Mouse (Mus musculus) right cerebral cortex, adult 2 months (tissue): ENCODE data around the gene 4930469K13Rik.

Experiments used
- DNase-seq, 2 experiments: peaks; one replicate each; pipeline ENCODE4 v3.0.0; 2021 to 2022; ENCODE audit warnings: low spot score in 2 of 2

4930469K13Rik gene

DNA sequence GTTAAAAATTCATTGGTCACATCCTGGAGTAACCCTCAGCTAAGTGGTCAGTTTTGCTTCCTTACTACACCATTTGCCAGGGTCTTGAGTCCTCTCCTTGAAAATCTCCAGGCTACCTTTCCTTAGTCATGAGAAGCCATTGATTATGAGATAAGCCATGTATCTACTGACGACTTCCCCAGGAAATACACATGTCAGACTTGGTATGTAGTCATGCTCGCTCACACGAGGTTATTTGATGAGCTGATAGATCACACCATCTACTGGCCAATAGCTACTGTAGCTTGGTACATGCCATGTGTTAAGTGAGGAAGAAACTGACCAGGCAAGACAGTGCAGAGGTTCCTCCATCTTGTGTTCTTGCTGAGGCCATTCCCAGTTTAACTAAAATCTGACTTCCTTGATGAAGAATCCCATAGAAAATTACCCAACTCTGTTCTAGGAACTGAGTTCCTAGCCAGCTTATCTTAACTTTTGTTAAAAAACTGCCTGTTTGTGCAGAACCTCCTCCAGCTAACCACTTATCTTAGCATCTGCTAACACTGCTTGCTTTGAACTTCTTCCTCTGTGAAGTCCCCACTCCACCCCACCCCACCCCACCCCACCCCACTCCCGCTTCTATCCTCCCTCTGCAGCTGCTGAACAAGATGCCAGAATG is 158.8 kb downstream of the 4930469K13Rik start:
- no peak for DNase-seq

DNA sequence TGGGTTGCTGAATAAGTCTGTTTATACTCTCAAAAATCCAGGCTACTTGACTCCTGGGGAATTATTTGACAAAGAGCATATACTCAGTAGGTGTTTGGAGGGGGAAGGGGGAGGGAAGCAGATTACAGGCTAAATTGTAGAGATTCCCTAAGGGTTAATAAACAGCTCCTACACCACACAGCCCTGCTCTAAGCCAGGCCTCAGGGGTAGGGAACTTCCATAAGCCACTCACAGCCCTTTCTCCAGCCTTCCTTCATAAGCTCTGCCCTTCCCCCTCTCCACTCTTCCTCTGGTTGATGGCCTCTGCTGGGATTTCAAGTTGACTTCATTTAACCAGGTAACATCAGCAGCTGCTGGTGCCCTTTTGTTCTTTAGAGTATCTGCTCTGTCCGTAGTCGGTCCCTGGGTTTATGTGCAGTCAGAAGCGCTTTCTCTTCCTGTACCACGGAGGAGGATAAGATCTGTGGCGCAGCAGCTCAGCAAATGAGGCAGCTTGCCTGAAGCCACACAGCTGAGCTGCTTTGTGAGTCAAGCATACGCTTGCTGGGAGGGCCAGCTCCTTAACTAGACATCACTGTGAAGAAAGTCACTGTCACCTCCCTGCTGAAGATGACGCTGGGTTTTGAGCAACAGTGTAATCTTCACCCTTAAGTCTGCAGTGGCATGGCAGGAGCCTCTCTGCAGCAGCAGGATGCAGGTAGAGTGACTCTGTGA is 159.6 kb downstream of the 4930469K13Rik start:
- DNase-seq: peak in 1 of 2 experiments; percentile 19

DNA sequence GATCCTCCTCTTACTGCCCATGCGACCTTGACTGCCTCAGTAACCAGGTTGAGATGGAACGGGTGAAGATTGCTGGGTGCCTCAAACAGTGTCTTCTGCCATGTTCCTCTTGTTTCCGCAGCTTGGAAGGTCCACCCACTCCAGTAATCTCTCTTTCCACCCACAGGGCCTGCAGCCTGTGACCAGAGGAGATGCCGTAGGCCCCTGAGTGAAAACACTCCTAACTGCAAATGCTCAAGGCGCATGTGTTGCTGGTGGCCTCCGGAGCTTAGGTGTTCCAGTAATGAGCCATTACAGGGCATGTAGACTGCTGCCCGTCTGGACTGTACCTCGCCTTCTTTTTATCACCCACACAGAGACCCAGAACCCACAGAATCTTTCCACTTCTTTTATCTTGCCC is 160.7 kb downstream of the 4930469K13Rik start:
- no peak for DNase-seq

DNA sequence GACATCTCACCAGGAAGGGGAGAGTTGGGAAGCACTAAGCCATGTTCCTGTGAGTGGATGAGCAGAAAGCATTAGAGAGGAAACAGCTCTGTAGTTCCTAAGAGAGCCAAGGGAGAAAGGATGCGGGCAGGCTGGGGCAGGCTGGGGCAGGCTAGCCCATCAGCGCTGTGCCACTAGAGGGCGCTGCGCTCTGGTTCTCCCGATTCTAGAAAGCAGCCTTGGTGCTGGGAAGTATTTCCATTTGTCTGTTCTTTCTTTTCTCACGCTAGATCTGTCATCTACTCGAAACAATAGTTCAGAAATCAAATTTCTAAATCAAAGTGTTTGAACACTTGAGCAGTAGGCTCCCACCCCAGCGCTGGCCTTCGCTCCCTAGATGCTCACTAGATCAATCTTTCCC is 164.1 kb downstream of the 4930469K13Rik start:
- no peak for DNase-seq

DNA sequence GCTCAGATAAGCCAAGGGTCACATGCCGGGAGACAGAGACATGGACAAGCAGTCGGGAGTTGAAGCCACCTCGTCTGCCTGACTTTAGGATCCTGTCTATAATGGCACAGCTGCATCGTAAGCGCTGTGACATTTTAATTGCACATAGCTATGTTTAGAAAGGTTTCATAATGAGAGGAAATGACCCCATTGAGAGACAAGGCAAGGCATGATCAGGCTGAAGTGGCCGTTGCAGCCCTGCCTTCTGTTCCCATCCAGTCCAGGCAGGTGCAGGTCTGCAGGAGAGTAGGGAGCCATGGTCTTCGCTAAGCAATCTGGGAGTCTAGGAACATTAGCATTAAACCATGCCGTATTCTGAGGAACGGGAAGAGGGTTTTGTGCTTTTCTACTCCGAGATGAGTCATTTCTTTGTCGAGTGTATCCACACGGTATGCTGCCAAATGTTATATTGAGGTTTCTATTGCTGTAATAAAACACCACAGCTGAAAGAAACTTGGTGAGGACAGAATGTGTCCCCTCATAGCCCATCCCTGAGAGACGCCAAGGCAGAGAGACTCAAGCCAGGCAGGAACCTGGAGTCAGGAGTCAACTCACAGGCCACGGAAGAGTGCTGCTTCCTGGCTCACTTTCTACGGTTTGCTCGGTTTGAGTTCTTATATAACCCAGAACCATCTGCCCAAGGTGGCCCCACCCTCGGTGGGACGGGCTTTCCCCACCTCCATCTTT is 165.8 kb downstream of the 4930469K13Rik start:
- DNase-seq: peak; percentile 27

DNA sequence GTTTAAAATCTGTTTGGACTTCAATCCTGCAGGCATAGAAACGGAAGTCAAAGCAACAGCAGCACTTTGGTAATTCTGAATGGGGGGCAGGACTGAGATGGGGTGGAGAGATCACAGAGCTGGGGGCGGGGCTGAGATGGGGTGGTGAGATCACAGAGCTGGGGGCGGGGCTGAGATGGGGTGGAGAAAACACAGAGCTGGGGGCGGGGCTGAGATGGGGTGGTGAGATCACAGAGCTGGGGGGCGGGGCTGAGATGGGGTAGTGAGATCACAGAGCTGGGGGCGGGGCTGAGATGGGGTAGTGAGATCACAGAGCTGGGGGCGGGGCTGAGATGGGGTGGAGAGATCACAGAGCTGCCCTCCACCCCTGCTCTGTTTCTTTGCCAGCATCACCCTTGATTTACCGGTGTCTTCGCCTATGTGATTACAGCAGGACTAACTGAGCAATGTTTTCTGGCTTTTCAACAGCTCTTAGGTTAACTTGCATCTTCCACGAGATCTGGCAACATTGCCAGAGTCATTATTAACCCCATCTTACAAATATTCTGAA is 166.4 kb downstream of the 4930469K13Rik start:
- no peak for DNase-seq

DNA sequence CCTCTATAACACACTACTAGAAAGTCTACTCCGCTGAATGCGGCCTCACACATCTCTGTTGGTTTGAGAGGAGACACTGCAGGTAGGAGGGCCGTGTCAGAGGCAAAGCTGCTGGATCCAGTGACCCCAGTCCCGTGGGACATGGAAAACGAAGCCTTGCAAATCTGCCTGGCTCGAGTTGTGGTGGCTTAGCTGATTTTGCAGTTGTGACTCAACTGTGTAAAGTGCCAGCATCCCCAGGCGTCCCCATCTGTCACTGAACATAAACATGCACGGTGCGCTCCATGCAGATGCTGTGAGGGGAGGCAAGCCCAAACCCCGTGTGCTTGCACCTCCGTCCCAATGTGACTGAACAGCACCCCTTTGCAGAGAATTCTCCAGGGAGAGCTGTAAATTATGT is 168.9 kb downstream of the 4930469K13Rik start:
- DNase-seq: peak; percentile 29 to 39

DNA sequence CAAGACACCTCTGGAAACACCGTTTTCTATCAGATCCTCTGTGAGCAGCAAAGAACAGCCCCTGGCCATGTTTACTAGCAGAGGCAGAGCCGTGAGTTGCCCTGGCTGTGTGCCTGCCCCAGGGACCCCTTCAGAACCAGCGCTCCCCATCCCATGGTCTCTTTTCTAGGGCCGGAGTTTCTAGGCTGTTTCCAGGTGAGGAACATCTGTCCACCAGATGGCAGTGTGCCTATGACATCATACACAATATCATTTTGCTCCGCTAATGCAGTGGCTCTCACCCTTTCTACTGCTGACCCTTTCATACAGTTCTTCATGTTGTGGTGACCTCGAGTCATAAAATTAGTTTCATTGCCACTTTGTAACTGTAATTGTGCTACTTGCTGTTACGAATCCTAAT is 169.7 kb downstream of the 4930469K13Rik start:
- DNase-seq: peak in 1 of 2 experiments; percentile 28

DNA sequence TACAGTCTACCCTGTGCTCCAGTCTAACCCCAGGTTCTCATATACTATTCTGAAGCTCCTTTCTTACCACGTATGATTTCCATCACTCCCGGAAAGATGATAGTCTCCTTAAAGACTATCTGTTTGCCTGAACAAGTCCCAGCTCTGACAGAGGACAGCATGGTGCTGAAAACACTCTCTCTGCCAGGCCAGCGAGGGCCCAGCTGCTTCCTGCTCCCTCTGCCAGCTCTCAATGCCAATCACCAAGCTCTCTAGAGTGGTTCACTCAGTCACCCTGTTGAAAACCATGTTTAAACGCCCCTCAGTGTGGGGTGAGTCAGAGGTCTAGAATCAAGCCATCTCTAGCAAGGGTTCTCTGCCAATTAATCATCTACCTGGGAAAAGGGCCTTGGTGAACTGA is 170.5 kb downstream of the 4930469K13Rik start:
- no peak for DNase-seq

DNA sequence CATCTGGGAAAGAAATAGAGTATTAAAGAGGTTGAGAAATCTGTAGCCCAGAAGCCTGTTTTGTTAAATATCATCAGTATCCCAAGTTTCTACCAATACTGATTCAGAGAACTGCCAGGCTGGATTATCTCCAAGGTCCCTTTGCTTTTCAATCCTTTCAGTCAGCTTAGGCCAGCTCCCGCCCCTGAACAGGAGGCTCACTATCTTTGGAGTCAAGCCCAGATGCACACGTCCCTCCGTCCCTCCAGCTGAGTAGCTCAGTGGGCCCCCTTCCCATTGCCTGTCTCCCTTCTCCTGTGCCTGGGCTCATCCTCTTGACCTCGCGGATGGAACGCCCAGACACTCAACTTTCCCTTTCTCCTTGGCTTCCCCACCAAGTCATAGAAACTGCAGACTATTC is 171.0 kb downstream of the 4930469K13Rik start:
- no peak for DNase-seq

DNA sequence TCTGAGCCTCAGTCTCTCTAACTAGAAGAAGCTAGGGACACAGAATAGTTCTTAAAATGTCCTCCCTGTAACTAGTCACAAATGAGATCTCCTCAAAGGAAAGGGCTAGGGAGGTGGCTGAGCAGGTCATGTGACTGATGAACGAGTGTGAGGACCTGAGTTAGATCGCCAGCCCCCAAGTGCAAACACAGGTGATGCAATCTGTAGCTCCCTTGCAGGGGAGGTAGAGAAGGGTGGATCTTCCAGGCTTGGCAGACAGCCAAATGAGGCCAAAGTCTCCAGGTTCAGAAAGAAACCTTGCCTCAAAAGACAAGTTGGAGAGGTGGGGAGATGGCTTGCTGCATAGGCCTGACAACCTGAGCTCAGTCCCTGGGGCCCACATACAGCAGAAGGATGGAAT is 171.8 kb downstream of the 4930469K13Rik start:
- no peak for DNase-seq

DNA sequence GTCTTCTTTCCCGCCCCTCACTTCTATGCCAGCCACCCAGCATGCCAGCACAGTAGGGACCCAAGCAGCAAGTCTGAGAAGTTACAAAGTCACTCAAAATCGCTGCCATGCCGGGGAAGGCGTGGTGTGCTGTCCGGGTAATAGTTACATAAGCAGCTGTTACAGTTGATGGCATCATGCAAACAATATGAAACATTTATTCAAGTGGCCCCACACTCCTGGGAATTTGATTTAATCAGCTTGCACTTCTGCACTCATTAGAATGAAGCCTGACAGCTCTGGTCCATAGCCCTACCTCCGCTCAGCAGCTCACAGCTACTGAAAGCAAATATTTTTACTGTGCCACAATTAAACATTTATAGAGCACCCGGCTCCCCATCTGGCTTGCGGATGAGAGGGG is 172.6 kb downstream of the 4930469K13Rik start:
- DNase-seq: no peak
